Mouse (Mus musculus): Measurements from ENCODE around the gene Skint7.
"Not testable (repeated sequence)": the region's sequence is repeated elsewhere in the genome, so short reads cannot be mapped to it uniquely, and the experiment has no call there.

- not testable (repeated sequence) for TF ChIP-seq CTCF (conservative IDR thresholded peaks at IDR 0.05; ENCODE audit: insufficient read depth, insufficient read length, low read depth, low read length); POLR2A (IDR thresholded peaks at IDR 0.05; ENCODE audit: low read depth, low read length)
Measured at GRCm38 (mm10) chr4:111963241-111963640, 9.5 kb upstream of the Skint7 start.

Measured in kidney, adult 2 months (tissue).